Mouse (Mus musculus) liver (tissue): ENCODE measurements around the gene Tmem110.

Experiments used
- DNase-seq: peaks from one replicate; pipeline ENCODE4 v3.0.0-alpha.2; 2020; ENCODE audit warnings: mixed read lengths

Tmem110 gene

DNA sequence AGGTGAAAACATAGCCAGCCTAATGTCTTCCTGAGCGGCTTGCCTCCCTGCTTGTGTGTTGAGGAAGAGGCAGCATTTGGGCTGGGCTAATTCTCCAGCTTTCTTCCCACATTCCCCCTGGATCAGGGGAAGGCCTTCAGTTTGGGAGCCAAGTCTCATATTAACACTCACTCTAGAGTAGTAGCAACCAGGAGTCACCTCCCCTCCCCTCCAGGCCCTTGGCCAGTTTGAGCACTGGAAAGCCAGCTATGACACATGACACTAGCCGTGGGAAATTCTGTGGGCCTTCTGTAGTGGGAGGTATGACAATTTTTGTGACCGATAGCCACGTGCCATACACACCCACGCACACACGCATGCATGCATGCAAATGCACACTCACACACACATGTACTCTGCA lies 80.6 kb downstream of the Tmem110 start:
- no peak for DNase-seq

DNA sequence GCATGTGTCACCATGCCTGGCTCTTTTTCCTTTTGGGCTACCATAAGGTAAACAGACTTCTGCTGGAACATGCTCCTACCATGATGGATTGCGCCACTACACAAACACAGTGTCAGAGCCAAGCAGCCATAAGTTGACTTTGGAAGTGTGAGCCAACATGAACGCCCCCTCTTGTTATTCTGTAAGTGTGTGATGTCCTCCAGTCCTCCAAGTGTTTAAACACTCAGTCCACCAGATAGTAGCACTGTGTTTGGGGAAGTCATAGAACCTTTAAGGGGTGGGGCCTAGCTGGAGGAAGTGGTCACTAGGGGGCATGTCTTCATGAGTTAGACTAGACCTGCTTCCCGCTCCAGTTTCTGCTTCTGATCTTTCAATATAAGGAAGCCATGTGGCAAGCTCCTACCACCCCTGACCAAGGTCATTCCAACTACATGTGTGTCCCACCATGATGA lies 82.5 kb downstream of the Tmem110 start:
- no peak for DNase-seq

DNA sequence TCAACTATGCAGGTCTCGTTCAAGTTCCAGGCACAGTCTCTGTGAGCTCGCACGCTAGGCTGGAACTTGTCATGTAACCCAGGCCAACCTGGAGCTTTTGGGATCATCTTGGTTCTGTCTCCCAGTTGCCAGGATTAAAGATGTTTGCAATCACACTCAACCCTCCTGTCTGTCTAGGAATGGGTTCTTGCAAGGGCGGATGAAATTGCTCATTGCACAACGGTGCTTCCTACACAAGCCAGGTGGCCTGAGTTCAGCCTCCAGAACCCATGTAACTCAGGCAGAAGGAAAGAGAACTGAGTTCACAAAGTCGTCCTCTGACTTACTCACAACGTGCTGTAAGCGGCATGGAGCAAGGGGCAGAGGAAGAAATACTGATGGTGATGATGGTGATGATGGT lies 85.8 kb downstream of the Tmem110 start:
- DNase-seq: no peak

DNA sequence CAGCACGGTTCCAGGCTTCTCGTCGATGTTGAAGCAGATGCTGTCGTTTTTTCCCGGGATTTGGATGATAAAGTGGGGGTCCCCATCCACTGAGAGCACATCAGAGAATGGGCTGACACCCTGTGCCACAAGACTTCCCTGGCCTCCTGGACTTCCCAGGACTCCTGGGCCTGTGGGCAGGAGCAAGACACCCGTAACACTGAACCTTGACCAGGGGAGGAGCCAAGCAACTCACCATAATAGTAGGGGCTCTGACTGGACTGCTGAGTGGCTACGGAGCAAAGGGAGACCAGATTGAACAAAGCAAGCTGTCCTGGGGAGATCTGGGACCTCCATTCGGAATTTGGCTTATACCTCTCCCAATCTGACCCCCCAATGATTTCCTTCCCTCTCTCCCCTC lies 87.3 kb downstream of the Tmem110 start:
- DNase-seq: no peak

DNA sequence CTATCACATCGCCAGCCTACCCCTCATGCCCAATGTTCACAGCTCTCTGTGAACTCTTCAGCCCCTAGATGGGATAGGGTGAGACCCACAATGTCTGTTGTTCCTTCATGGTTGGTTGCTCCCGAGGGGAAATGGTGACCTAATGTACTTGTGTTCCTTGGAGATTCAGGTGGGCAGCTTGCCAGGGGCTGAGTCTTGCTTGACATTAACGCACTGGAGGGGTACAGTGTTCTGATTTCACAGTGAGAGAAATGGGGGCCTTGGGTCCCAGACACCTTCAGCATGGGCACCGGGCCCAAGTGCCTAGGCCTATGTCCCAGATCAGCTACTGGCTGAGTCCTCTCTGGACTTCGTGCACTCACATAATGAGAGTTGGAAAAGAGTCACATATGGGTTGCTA lies 88.0 kb downstream of the Tmem110 start:
- DNase-seq: no peak

DNA sequence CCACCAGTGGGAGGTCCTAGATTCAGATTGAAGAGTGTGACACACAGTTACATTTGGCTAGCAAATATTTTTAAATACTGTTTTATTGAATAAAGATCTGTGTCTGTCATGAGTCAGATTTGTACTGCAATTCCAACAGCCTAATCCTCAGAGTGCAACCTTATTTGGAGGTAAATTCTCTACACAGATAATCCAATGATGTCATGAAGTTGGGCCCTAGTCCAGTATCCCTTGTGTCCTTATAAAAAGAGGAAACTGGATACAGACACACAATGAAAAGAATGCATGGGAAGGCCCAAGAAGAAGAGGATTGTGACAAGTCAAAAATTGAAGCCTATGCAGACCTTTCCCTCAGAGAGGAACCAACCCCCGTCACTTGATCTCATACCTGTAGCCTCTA lies 91.1 kb downstream of the Tmem110 start:
- no peak for DNase-seq

DNA sequence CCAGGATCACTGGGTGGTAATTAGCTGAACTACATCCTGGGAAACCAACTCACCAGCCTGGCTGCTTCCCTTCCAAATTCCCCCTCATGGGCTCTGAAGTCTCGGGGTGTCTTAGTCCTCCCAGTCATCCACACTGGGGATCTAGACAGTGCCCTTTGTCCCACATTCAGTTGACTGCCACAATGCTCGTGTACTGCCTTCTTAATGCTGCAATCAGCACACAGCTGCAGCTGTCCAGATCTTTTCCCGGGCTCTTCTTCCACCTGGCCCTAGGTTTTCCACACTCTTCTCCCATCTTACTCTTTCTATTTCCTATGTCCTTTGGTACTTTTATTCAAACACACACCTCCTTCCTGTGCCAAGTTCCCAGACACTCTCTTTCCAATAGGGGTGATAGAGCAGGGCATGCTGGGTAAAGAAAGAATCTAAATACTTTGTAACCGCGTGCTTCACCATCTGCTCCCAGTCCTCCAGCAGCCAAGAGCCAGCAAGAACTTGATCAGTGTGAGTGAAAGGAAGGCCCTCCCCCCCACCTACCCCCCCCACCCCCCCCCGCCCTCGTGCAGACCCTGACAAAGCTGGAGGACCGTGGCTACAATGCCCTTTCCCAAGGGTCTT lies 96.8 kb downstream of the Tmem110 start:
- DNase-seq: no peak

DNA sequence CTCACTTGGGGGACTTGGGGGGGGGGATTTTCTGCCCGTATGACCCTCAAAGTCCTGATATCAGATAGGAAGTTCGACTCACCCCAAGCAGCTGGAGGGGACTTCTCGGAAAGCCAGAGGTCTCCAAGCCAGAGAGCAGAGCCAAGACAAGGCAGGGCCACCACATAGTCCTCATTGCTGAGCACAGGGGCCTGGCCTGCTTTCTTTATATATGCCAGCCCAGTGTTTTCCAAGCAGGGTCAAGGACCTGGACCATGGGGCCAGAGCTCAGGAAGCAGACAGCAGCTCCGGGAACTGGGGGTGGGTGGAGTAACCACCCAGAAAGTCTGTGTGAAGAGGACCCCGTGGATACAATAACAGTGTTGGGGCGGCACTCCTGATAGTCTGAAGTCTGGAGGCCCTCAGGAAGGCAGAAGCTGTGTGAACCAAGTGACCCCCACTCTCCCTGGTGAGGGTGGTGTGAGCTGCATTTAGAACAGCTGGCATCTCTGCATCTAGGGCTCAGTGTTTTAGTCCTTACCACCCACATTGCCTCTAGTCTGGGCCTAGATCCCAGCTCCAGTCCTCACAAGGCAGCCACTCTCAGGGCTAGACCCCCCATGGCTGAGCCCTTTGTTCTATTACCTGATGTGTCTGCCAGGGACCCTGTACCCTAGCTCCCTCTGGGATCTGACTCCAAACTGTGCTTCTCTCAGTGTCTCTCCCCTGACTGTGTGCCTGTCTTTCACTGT lies 98.2 kb downstream of the Tmem110 start, which contains the start of gene Itih3:
Gene Itih3, minus strand, starts transcription at position 386 of the 731 bp plus-strand sequence.
- peak; percentile 33 for DNase-seq

DNA sequence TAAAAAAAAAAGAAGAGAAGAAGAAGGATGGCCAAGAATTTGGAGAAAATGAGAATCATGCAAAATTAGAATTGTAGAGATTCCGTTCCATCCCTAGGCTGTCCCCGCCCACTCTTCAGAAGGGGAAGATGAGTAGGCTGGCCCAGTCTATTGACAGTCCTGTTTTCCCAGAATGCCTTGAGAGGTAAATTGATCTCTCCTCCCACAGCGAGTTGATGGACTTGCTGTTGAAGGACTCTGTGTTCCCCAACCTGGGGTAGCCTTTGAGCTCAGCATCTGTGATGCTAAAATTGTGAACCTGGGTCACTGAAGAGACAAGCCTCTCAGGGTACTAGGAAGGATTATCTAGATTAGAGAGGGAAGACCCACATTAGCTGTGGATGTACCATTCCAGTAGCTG lies 100.1 kb downstream of the Tmem110 start:
- no peak for DNase-seq
